Mouse (Mus musculus) left cerebral cortex, postnatal 25 days (tissue): ENCODE data around the gene Lancl3. TPM values are rescaled to one million over a fixed set of nuclear protein-coding genes. Genes with fewer than 3 reads are reported as not detected.
A peak's percentile ranks its signal among the peaks of the same experiment; 100 is the strongest.
"Not testable (repeated sequence)": the region's sequence is repeated elsewhere in the genome, so short reads cannot be mapped to it uniquely, and the experiment has no call there.

Source experiments
- DNase-seq, 2 experiments: peaks; one replicate each; pipeline ENCODE4 v3.0.0; 2022; ENCODE audit warnings: low spot score in 2 of 2, mixed read lengths in 1 of 2
- intact Hi-C: fragments of 180-260 bp; cut with DNase I; formaldehyde crosslinking; loops from one replicate; pipeline ENCODE4 v1.15.1; 2025
- total RNA-seq, 2 experiments: library from RNA; stranded (reverse); gene quantifications; 2 replicates each; pipeline ENCODE4 v1.2.3; 2021

Gene Lancl3
- total RNA-seq, 2 experiments from 2014 or later: 5.9 to 7.1 TPM

DNA sequence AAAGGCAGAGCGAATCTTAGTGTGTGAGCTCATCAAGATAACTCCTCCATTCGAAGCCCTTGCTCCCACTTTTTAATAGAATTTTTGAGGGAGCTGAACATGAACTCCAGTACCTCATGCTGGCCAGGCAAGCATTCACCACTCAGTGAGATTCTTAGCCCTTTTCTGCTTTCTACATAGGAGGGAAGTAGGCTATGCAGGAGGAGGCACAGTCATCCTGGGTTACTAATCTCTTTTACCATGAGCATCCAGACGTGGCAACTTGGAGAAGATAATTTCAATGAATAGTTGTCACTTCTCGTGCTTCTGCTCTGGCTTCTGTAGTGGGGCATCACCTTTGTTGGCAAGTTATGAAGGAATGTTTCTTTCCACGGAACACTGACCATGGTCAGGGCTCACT, 57.1 kb downstream of the Lancl3 start, which contains the start of gene Gm14862:
Gm14862 (minus strand) TSS at position 134 of the 400 bp plus-strand sequence.
- intact Hi-C loops: no loop called here
- DNase-seq: no peak

- intact Hi-C loops: no loop called here
- DNase-seq: no peak
These were observed 58.1 kb downstream of the Lancl3 start for GRCm38 (mm10) chrX:9257831-9258230.

DNA sequence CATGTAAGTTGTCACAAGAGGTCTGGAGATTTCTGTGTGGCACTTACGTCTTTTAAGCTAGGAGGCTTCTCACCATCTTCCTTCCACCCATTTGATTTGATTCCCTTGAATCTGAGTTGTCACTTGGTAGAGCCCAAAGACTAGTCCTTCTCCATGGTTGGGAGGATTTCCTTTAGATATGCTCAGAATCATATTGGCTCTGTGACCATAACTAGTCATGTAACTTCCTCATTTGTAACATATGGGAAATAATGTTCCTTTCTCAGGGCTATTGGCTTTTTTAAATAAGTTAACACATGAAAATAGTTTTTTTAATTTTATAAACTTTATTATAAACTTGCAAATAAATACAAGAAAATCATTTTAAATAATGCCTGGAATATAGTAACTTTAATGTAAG, 59.6 kb downstream of the Lancl3 start:
- no peak for DNase-seq

DNA sequence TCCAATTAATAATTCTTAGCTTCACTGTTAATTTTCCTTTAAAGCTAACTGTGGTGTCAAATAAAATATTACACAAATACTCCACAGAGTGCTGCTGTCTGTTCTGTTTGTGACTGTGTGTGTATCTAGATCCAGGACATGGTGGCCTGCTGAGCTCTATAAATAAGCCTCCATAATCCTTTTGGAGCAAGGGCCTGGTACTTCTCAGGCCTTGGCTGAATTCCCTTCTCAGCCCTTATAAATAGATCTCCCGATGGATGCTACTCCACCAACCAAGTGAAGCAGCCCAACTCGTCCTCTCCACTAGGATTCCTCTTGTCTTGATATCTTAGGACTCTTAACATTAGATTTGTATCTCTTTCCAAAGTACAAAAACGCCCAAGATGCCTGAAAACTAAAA, 71.4 kb downstream of the Lancl3 start:
- no peak for DNase-seq

More for the DNA sequence above, 59.6 kb downstream of the Lancl3 start:
- intact Hi-C loops: no loop called here

DNA sequence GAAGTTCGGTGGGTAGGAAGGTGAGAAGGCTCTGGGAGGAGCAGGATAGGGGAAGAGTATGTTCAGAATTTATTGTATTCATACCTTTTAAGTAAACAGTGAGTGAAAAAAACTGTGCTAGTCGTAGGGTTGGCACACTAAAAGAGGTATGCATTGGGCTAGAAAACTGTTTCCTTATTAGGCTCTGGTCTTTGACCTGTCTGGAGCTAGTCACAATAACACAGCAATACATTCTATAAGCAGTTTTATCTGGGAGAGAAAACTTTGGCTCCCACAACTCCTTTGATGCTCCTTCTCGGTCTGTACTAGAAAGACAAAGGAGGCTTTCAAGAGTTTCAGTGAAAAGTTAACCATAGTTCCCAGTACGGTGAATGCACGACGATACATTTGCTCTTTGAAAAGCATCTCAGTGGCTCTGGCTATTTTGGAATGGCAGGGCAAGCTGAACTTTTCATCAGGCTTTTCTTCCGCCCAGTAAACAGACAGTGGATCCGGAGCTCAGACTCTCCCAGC, 72.3 kb downstream of the Lancl3 start:
- intact Hi-C loops: no loop called here
- DNase-seq: no peak

More for the DNA sequence above, 71.4 kb downstream of the Lancl3 start:
- intact Hi-C loops: no loop called here

DNA sequence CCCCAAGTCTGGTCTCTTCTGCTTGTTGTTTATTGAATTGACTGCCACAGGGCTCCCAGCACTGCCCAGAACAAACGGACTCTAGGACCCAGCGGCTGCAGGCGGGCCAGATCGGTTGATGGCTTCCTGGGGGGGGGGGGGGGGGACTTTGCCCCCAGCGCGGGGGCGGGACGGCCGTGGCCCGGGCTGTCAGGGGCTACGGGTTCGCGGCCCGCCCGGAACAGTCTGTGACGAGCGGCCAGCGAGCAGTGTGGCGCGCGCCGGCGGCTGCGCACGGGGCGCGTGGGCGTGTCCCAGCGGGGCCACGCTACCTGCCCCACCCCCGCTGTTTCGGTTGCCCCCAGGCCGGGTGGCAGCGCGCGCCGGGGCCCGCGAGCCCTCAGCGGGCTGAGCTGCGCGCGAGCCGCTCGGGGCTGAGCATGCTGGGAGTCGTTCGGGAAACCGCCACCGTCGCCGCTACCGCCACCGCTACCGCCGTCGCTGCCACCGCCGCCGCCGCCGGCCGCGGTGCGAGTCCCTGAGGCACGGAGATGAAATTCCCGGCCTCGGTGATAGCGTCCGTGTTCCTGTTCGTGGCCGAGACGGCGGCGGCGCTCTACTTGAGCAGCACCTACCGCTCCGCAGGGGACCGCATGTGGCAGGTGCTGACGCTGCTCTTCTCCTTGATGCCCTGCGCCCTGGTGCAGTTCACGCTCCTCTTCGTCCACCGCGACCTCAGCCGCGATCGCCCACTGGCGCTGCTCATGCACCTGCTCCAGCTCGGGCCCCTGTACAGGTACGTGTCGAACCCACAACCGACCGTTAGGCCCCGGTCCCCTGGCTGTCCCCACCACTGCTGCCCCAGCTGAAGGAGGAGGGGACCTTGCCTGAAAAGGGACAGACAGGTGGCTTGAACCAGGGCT, 73.0 kb downstream of the Lancl3 start, which contains the start of gene Xk:
Xk (plus strand) TSS at position 297 of the 902 bp plus-strand sequence.
- intact Hi-C loops: no loop called here
- peak; percentile 39 to 51 for DNase-seq

DNA sequence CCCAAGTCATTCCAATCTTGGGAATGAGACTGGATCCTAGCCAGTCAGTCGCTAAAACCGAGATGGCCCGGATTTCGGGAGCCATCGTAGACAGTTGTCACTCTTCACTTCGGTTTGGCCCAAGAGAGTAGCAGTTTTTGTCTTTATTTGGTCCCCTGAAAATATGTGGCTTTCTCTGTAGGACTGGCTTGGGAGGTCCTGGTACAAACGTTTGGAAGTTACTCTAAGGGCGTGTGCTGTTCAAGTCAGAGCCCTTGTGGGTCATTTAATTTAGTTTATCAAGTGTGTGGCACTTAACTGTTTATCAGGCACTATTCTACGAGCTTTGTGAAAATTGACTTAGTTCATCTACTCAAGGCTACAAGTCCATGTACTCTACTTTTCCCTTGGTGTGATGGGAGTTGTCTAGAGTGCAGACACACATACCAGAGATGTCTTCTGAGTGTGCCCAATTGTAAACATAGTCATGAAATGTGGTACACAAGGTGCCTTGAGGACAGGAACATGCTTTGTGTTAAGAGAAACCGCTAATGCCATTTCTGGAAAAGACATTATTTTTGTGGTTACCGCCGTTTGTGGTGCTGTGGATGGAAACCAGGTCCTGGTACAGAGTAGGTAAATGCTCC, 73.8 kb downstream of the Lancl3 start:
- intact Hi-C loops: no loop called here
- DNase-seq: no peak

GRCm38 (mm10) chrX:9274321-9274720, 74.6 kb downstream of the Lancl3 start:
- intact Hi-C loops: no loop called here
- DNase-seq: no peak

DNA sequence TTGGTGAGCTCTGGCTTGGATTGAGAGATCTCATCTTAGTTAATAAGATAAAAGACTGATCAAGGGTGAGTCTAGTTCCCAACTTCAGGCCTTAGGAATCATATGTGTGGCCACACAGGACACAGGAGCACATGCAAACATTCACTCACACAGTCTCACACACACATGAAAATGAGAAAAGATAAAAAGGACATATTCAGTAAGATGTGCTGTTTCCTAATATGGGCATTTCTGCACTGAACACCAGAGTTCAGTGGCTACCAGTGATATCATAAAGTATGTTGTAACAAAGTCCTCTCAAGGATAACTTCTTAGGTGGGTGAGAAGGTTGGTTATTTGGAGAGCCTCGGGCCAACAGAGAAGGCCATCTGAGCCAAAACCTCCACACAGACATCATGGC, 83.8 kb downstream of the Lancl3 start, which contains the start of gene H2al1m:
H2al1m (plus strand) TSS at position 301 of the 400 bp plus-strand sequence.
- intact Hi-C loops, DNase-seq: not testable (repeated sequence)

DNA sequence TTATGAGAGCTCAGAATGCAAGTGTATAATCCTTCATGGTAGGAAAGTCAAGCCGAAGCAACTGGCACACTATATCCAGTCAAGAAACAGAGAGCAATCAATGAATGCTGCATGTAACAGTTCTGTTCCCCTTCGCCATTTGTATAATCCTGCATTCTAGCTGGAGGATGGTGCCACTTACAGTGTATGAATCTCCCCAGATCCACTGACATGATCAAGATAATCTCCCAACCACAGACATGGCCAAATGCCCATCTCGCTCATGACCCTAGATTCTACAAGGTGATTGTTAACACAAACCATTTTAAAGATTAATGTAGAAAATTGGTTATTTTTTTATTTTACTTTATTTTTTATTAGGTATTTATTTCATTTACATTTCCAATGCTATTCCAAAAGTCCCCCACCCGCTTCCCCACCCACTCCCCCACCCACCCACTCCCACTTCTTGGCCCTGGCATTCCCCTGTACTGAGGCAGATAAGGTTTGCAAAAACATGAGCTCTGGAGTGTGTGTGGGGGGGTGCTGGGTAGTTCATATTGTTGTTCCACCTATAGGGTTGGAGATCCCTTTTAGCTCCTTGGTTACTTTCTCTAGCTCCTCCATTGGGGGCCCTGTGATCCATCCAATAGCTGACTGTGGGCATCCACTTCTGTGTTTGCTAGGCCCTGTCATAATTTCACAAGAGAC, 93.6 kb downstream of the Lancl3 start:
- DNase-seq, intact Hi-C loops: not testable (repeated sequence)

- intact Hi-C loops: no loop called here
- DNase-seq: no peak
These were observed 98.7 kb downstream of the Lancl3 start for GRCm38 (mm10) chrX:9298413-9298864.

- intact Hi-C loops: no loop called here
- no peak for DNase-seq
These were observed 103.1 kb downstream of the Lancl3 start for GRCm38 (mm10) chrX:9302791-9303190.

GRCm38 (mm10) chrX:9303455-9303854, 103.8 kb downstream of the Lancl3 start:
- intact Hi-C loops: no loop called here
- no peak for DNase-seq

- intact Hi-C loops, DNase-seq: not testable (repeated sequence)
These were observed 116.8 kb downstream of the Lancl3 start for GRCm38 (mm10) chrX:9316457-9316856.

Other genes starting within 250 kb of the Lancl3 start
- not detected for gene Fthl17b, start 236.9 kb upstream of the Lancl3 start, total RNA-seq
- gene Fthl17c, start 223.3 kb upstream of the Lancl3 start, total RNA-seq: not detected
- gene Fthl17d, start 213.1 kb upstream of the Lancl3 start, total RNA-seq: not detected
- not detected for gene Fthl17e, start 166.4 kb upstream of the Lancl3 start, total RNA-seq
- gene Fthl17f, start 136.9 kb upstream of the Lancl3 start, total RNA-seq: not detected
- gene 4930402K13Rik, start 95.3 kb upstream of the Lancl3 start, total RNA-seq: not detected
- not detected for gene Gm14862, start 57.0 kb downstream of the Lancl3 start, total RNA-seq
- gene Xk, start 72.9 kb downstream of the Lancl3 start, total RNA-seq: 10 to 100 TPM; 13.4 to 14.3 TPM
- not detected for gene H2al1m, start 83.9 kb downstream of the Lancl3 start, total RNA-seq
- not detected for gene H2al1k, start 150.7 kb downstream of the Lancl3 start, total RNA-seq